Mouse (Mus musculus): Measurements from ENCODE around the gene Gm12169.

GRCm38 (mm10) chr11:46536978-46537377 lies 13.0 kb downstream of the Gm12169 start:
- no peak for TF ChIP-seq CTCF (IDR thresholded peaks at IDR 0.05; ENCODE audit: low read depth)
- no peak for TF ChIP-seq EP300 (IDR thresholded peaks at IDR 0.05; ENCODE audit: low read depth)

Measured in liver, embryonic 14.5 days (tissue).